Mouse (Mus musculus) liver, adult 2 months (tissue): ENCODE data around the gene Tnik. TPM values are rescaled to one million over a fixed set of nuclear protein-coding genes. Genes with fewer than 3 reads are reported as not detected.

Experiments
- DNase-seq: peaks from one replicate; pipeline ENCODE4 v3.0.0-alpha.2; 2011; ENCODE audit warnings: low read depth, low spot score; ENCODE audit errors: extremely low read depth
- H3K27ac ChIP-seq: fragments of 200-500 bp; replicated peaks from 2 replicates; pipeline ENCODE4 v1.5.1; 2012; ENCODE audit warnings: low read depth, mild to moderate bottlenecking, control low read depth, inconsistent platforms, low read length; ENCODE audit not compliant: insufficient read depth
- H3K27me3 ChIP-seq: fragments of 200-500 bp; 2 replicates; pipeline ENCODE4 v1.6.1; 2012; ENCODE audit warnings: mild to moderate bottlenecking, moderate library complexity, low read length, inconsistent platforms; ENCODE audit not compliant: control insufficient read depth, insufficient read depth
- H3K36me3 ChIP-seq: fragments of 200-500 bp; 2 replicates; pipeline ENCODE4 v1.6.1; 2012; ENCODE audit warnings: low read length, inconsistent platforms; ENCODE audit not compliant: control insufficient read depth, insufficient read depth
- H3K4me1 ChIP-seq: fragments of 200-500 bp; 2 replicates; pipeline ENCODE4 v1.6.1; 2011; ENCODE audit warnings: low read length; ENCODE audit not compliant: control insufficient read depth, insufficient read depth
- H3K4me3 ChIP-seq: fragments of 200-500 bp; 2 replicates; pipeline ENCODE4 v1.5.1; 2011; ENCODE audit warnings: low read depth, mild to moderate bottlenecking, control low read depth, low read length, moderate library complexity; ENCODE audit not compliant: insufficient read depth
- H3K79me2 ChIP-seq: fragments of 200-500 bp; 2 replicates; pipeline ENCODE4 v1.6.1; 2012; ENCODE audit warnings: inconsistent platforms, mild to moderate bottlenecking, low read length, moderate library complexity; ENCODE audit not compliant: control insufficient read depth, insufficient read depth
- H3K9ac ChIP-seq: fragments of 200-500 bp; 2 replicates; pipeline ENCODE4 v1.6.1; 2012; ENCODE audit warnings: low read depth, mild to moderate bottlenecking, control low read depth, inconsistent platforms, low read length
- CTCF ChIP-seq: fragments of 200-500 bp; IDR thresholded peaks from 2 replicates; pipeline ENCODE4 v1.5.1; 2011; ENCODE audit warnings: low read depth, low read length, control low read depth
- POLR2A ChIP-seq: fragments of 200-500 bp; IDR thresholded peaks from 2 replicates; pipeline ENCODE4 v1.6.1; 2011; ENCODE audit warnings: low read length, control low read depth; ENCODE audit not compliant: insufficient read depth; ENCODE audit errors: extremely low read depth
- WGBS: fragments of 180-500 bp; shearing (Covaris S2); methylation state at CpG from one replicate; pipeline ENCODE4 v1.1.7; 2018; 5-methylcytosine and 5-hydroxymethylcytosine counted together
- polyA plus RNA-seq: library from polyadenylated mRNA; depleted of rRNA; stranded (reverse); fragments of >200 nt; gene quantifications from 2 replicates; pipeline ENCODE4 v1.2.3, GENCODE M21; 2012
- total RNA-seq: library from RNA; depleted of rRNA; stranded (reverse); fragments of >200 nt; gene quantifications from 2 replicates; pipeline ENCODE4 v1.2.3, GENCODE M21; 2014

Gene Tnik
- total and polyA plus RNA-seq, 2 experiments: 1.2 to 2.8 TPM

- Histone ChIP-seq H3K4me1 (no peaks in the 10 kb centered on the region), H3K9ac (no peak overlapping the region), H3K36me3 (no peaks in the 10 kb centered on the region), H3K27ac (no peak overlapping the region), H3K4me3 (no peak overlapping the region), H3K79me2 (no peaks in the 10 kb centered on the region), H3K27me3 (no peaks in the 10 kb centered on the region)
- TF ChIP-seq POLR2A (no peak), CTCF (no peak)
- 86% methylated on average over 7 of the region's 7 CpGs for WGBS
- DNase-seq: no peak
These were observed 7.3 kb upstream of the Tnik start for GRCm38 (mm10) chr3:28255711-28256110.

GRCm38 (mm10) chr3:28262371-28263001 lies 528 bp upstream of the Tnik start:
- TF ChIP-seq CTCF (no peak), POLR2A (no peak)
- H3K9ac ChIP-seq: peak overlapping the region; percentile 7
- H3K79me2 ChIP-seq: no peaks in the 10 kb centered on the region
- H3K4me3 ChIP-seq: peak overlapping the region; percentile 95
- no peak overlapping the region for H3K27ac ChIP-seq
- 3% methylated on average over 33 of the region's 33 CpGs for WGBS
- H3K27me3 ChIP-seq: no peaks in the 10 kb centered on the region
- peak; percentile 56 for DNase-seq
- H3K36me3 ChIP-seq: no peaks in the 10 kb centered on the region
- H3K4me1 ChIP-seq: peaks cover 3% of the 10 kb centered on the region

DNA sequence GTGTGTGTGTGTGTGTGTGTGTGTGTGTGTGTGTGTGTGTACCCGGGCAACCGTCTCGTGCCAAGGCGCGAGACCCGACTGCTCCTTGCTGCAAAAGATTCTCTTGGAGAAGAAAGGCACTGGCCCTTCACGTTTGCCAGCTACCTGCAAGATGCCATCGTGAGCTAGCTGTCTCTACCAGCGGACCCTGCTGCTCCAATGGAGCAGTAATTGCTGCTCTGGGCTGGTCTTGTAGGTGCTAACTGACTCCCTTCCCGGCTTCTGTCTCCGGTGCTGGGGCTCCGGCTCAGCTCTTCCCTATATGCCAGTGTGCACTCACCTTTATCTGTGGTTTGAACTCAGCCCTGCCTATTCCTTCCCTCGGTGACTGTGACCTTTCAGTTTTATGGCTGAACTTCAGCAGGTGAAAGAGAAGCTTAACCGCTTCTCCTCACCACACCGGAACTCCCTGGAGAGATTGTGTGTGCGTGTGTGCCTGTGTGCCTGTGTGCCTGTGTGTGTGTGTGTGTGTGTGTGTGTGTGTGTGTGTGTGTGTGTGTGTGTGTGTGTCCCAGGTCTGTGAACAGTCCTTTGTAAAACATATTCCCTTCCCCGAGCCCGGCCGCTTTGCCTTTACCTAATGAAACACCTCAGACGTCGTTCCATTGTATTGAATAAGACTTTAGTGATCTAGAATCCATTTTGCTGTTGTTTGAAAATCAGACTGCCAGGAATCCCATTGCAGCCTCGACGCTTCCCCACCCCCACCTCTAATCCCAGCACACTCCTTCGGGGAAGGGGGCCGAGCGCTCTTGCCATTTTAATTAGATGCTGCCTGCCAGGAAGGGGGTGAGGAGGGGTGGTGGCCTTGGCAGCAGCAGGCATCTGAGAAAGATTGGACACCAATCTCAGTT lies 1.2 kb downstream of the Tnik start:
- Histone ChIP-seq H3K9ac (peak overlapping the region; percentile 83), H3K27ac (no peak overlapping the region), H3K79me2 (no peaks in the 10 kb centered on the region), H3K4me3 (peak overlapping the region; percentile 95), H3K27me3 (no peaks in the 10 kb centered on the region), H3K36me3 (no peaks in the 10 kb centered on the region), H3K4me1 (peaks cover 3% of the 10 kb centered on the region)
- TF ChIP-seq CTCF (no peak), POLR2A (no peak)
- peak; percentile 26 for DNase-seq
- WGBS: 20% methylated on average over 25 of the region's 26 CpGs

DNA sequence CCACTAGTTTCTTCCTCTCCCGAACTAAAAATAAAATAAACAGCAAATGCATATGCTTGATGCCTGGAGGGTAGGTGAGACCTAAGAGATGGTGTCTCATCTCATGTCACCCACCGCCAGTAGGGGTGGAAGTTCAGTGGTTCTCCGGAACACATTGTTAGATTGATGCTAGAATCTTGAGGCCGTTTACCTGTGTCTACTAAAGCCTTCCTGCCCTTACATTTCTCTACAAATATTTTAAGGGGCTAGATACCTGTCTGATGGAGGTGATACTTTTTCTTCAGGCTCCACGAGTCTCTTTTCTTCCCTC lies 1.8 kb downstream of the Tnik start:
- WGBS: 75% methylated on average over 5 of the region's 5 CpGs
- Histone ChIP-seq H3K27me3 (no peaks in the 10 kb centered on the region), H3K27ac (no peak overlapping the region), H3K9ac (no peak overlapping the region), H3K36me3 (no peaks in the 10 kb centered on the region), H3K79me2 (no peaks in the 10 kb centered on the region), H3K4me3 (no peak overlapping the region), H3K4me1 (peaks cover 3% of the 10 kb centered on the region)
- no peak for DNase-seq
- no peak for TF ChIP-seq CTCF
- no peak for TF ChIP-seq POLR2A

DNA sequence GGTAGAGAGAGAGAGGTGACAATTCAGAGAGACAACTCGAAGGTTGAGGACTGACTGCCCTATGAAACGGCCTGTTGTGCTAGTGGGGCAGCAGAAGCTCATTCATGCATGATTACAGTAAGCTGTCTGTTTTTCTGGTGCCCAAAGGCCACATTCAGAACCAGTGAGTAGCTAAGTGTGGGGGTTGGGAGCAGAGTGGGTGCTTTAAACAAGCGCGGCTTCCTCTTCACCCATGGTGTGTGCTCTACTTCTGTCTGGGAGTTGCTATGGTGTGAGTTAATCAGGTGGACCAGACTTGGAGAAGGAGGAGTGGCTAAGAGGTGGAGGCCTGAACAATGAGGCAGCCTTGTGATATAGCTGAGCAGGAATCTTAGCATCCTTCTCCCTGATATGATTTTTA lies 2.2 kb downstream of the Tnik start:
- no peak overlapping the region for H3K9ac ChIP-seq
- DNase-seq: no peak
- 84% methylated on average over 4 of the region's 4 CpGs for WGBS
- TF ChIP-seq CTCF (no peak), POLR2A (no peak)
- H3K4me1 ChIP-seq: peaks cover 3% of the 10 kb centered on the region
- no peaks in the 10 kb centered on the region for H3K79me2 ChIP-seq
- no peak overlapping the region for H3K27ac ChIP-seq
- no peaks in the 10 kb centered on the region for H3K27me3 ChIP-seq
- H3K36me3 ChIP-seq: no peaks in the 10 kb centered on the region
- H3K4me3 ChIP-seq: no peak overlapping the region

DNA sequence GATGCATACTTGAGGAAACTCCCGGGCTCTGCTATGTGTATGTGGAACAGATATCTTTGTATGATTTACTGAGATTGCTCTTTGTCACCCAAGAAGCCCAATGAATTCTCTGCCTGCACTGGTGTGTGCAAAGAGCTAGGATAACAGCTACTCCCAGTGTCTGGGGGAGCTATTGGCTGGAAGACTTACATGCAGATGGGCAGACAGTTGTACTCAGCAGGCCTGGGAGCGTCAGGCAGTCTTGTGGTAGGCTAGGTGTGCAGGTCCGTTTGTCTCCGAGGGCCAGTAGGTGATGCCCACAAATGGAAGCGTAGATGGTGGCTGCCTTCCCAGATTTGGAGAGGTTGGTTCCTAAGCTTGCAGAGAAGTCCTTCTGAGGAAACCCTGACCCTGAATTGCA lies 2.6 kb downstream of the Tnik start:
- TF ChIP-seq CTCF (no peak), POLR2A (no peak)
- 95% methylated on average over 5 of the region's 5 CpGs for WGBS
- no peak overlapping the region for H3K27ac ChIP-seq
- H3K27me3 ChIP-seq: no peaks in the 10 kb centered on the region
- no peaks in the 10 kb centered on the region for H3K79me2 ChIP-seq
- H3K4me1 ChIP-seq: peaks cover 3% of the 10 kb centered on the region
- no peak overlapping the region for H3K9ac ChIP-seq
- no peak for DNase-seq
- no peaks in the 10 kb centered on the region for H3K36me3 ChIP-seq
- no peak overlapping the region for H3K4me3 ChIP-seq
